Mouse (Mus musculus) urinary bladder, postnatal 10 days (tissue): Measurements from ENCODE around the gene Tshz2.
"Not testable (repeated sequence)": the region's sequence is repeated elsewhere in the genome, so short reads cannot be mapped to it uniquely, and the experiment has no call there.

ENCODE experiments used
- DNase-seq: peaks from one replicate; pipeline ENCODE4 v3.0.0; 2022; ENCODE audit warnings: low spot score

Gene Tshz2

DNA sequence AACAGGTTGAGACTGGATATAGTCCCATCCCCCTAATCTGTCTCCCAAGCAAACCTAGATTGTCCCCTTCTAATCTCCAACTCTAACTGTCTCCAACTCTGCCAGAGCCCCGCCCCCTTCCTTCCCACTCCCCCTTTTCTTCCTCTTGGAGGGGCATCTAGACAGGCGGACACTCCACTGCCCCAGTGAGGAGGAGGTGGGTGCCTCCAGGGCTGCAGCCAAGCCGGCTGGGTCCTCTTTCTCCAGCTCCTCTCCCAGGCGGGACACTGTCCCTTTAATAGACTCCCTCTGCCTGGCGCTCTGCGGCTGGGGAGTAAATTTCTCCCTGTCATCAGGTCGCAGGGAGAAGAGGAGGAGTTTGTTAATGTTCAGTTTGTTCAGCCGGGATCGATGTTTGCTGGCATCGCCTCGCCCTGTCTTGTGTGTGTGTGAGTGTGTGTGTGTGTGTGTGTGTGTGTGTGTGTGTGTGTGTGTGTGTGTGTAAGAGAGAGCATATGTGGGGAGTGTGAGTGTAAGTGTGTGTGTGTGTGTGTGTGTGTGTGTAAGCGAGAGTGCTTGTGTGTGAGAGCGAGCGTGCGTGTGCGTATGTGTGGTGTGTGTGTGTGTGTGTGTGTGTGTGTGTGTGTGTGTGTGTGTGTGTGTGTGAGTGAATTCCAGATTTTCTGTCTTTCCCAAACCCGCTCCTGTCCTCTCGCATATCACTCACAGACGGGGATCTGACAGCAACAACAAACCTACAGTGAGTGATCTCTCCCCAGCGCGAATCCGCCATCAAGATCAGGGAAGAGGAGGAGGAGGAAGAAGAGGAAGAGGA, at the start of gene Tshz2:
Tshz2 (plus strand) TSS at position 676 of the 814 bp plus-strand sequence.
- DNase-seq, result no peak

DNA sequence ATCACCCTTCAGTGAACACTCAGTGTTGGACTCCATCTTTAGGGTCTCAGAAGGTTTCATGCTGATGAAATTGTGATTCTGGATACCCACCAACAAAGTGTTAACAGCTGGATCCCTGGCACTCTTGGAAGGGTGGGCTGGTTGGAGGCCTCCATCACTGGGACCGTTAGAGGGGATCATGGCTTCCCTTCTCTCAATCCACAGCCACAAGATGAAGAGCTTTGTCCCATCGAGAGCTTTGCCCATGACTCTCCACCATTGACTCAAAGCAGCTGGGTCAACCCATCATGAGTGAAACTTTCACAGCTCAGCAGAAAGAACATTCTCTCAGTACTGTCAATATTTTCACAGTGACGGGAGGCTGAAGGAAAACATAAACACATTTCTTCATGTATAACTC, 49.3 kb upstream of the Tshz2 start:
- DNase-seq, result no peak

DNA sequence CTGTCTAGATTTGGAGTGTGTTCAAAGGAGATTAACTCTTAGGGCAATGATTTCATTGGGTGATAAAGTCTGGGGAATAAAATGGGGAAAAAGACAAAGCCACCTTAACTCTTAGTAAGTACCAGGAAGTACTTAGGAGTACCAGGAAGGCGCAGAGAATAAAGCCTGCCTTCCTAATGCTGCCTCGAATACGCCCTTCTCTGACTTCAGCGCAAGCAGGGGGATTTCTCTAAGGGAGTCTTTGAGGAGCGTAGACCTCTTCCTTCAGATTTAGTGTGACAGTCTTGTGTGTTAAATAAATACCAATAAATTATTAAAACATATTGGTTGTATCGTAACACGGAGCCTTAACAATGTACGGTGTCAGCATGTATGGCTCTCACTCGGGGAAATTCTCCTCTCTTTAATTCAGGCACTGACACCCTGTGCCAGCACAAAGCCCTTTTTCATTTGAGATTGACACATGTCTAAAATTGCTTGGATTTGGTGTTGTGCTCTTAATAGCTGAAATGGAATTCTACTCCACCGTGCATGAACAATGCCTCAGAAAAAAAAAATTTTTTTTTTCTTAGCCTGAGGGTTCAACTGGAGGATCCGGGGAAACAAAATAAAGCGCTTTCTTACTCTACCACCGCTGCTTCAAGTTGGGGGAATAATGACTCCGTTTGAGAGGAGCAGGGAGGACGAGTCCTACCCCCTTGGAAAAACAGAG, 47.9 kb upstream of the Tshz2 start:
- DNase-seq, result no peak

DNA sequence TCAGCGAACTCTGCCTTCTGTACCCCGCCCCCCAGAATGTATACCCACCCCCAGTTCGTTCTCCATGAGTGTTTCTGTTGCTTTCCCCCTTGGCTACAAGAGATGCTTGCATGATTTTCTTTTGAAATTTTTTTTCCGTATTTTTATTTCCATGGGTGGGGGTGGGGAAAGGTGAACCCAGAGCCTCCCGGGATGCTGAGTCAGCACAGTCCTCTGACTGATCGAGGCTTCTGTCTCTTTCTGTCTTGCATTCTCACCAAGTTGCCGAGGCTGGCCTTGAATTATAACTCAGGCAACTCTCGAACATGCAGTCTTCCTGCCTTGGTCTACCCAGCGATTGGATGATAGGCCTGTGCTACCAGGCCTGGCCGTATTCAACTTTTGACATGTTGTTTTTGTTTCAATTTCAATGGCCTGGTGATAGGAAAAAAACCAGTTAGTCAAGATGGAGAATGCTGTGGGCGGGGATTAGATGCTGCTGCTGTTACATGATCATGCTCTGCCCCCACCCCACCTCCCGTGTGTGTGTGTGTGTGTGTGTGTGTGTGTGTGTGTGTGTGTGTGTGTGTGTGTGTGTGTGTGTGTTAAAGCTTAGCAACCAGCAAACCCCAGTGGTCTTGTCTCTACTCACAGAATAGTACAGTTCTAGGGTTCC, 47.1 kb upstream of the Tshz2 start:
- DNase-seq, result no peak

DNA sequence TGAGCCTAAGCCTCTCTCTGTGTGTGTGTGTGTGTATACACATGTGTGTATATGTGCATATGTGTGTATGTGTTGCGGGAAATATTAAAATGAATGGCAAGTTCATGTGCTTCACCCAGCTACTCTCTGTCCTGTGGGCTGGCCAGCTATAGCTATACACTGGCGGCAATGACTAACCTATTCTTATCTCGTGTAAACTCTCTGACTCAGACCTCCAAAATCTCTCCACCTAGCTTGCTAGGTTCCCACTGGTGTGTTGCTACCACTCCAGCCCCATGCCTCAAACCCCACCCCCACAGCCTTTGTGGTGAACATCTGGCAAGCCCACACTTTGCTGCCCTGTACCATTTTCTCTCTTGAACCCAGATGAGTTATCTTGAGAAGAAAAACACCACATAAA, 46.1 kb upstream of the Tshz2 start:
- DNase-seq, result no peak

DNA sequence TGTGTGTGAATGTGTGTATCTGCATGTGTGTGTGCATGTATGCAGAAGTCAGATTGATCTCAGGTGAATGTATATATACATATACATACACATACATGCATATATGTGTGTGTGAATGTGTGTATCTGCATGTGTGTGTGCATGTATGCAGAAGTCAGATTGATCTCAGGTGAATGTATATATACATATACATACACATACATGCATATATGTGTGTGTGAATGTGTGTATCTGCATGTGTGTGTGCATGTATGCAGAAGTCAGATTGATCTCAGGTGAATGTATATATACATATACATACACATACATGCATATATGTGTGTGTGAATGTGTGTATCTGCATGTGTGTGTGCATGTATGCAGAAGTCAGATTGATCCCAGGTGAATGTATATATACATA, 45.2 kb upstream of the Tshz2 start, which contains the start of gene Gm11011:
Gm11011 (minus strand) TSS at position 101 of the 400 bp plus-strand sequence.
- DNase-seq, result not testable (repeated sequence)

DNA sequence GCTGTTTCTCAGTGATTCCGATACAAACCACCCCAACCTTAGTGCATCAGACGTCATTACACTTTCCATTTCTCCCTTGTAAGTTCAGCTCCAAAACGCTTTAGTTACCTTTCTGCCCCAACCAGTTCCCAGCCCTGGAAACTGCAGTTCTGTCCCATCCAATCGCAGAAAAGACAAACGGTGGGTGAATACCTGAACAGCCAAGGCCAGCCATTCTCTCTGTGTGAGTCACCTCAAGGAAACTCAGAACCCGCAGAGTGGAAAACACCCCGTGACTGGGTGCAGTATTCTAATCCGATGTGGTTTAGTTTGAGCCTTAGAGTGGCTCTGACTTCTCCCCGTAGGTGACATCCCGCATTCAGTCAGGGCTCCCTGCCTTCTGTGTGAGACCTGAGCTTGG, 43.1 kb upstream of the Tshz2 start:
- no peak for DNase-seq

DNA sequence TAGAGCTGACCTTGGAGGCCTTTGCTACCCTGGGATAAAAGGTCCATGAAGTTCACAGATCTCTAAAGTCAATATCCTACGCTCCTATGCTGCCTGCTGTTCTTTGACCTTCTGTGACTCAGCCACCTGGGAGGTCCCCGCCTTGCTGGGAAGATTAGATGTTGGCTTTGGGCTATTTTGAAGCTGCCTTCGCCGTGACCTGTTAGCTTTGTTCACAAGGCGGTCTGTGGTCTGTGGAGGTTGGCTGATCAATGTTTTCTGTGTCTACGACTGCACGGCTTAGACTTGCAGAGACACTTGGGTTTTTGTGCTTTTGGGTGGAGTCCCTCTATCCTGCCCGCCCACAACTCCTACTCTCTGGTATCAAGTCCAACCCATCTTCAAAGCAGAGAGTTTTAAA, 42.4 kb upstream of the Tshz2 start:
- no peak for DNase-seq

DNA sequence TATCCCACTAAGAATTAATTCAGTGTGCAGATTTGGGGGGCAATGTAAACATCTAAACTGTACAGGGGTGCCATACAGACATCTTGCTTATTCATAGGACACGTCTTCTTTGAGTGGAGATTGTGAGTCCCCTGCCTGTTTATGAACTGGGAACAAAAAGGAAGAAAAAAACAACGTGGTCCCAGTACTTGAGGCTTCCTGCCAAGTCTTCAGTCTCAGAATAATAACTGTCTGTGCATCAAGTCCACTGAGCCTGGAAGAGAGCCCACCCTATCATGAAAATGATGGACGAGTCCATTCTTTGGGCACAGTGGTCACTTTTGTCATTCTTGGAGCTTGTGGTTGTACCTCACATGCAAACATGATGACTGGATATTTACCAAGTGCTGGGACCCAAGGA, 39.1 kb upstream of the Tshz2 start:
- DNase-seq, result no peak

DNA sequence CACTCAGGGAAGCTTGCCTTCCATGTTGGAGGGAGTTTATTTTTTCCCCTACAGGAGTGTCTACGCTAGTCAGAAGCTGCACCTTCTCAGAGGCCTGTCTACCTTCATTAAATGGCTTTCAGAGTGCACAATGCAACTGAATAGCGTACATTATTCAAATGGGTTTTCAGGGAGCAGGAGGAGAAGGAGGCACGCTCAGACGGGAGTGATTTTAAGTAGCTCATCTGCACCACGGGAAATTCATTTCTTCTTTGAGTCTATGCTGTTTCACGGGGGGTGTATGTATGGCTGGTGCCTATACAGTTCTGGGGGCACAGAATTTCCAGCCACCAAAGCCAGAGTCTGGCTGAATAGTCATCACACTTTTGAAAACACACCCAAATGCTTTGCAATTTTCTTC, 35.5 kb upstream of the Tshz2 start:
- DNase-seq, result no peak

DNA sequence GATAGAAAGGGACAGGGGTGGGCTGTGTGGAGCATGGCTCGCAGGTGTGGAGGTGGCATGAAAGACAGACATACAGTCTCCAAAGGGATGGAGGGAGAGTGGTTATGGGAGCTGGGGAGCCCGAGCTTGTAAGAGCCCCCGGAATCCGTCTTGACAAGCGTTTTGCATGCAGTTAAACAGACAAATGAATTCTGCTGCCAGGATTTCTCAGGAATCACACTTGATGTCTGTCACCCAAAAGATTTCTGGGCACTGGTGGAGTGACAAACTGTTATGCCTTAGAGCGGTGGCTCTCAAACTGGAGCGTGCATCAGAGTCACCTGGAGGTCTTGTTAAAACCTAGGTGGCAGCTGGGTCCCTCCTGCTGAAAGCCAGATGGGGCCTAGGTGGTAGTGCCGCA, 34.8 kb upstream of the Tshz2 start:
- DNase-seq, result no peak

DNA sequence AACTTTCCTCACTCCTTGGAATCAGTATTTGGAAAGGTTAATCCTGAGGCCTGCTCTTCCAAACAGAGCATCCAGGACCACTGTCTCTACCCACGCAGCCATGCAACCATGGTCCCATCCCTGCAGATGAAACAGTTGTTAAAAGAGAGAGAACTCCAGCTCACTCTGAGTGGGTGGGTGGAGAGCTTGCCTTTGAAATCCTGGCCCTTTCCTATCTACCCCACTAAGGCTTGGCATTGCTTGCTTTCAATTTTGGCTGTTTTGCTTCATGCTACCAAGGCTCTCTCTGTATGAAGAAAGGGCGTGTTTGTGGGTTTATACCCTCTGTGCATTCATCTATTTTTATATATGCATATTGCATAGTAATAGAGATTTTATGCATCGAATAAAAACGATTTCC, 33.2 kb upstream of the Tshz2 start:
- no peak for DNase-seq

DNA sequence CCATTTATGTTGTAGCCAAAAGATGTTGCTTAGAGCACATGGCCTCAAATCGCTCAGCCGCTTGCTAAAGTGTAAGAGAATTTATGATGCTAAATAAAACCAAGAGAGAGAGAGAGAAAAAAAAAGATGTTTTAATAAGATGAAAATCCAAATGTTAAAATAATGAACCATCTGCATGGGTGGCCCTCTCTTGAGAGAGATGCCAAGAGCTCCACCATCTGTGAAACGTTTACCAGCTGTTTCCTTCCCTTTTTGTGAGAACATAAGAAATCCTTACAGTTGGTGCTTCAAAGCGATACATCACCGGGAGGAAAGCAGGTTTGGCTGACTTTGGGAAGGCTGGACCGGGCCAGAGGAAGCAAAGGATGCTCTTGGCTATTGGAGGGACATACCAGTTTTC, 32.6 kb upstream of the Tshz2 start:
- DNase-seq, result no peak

DNA sequence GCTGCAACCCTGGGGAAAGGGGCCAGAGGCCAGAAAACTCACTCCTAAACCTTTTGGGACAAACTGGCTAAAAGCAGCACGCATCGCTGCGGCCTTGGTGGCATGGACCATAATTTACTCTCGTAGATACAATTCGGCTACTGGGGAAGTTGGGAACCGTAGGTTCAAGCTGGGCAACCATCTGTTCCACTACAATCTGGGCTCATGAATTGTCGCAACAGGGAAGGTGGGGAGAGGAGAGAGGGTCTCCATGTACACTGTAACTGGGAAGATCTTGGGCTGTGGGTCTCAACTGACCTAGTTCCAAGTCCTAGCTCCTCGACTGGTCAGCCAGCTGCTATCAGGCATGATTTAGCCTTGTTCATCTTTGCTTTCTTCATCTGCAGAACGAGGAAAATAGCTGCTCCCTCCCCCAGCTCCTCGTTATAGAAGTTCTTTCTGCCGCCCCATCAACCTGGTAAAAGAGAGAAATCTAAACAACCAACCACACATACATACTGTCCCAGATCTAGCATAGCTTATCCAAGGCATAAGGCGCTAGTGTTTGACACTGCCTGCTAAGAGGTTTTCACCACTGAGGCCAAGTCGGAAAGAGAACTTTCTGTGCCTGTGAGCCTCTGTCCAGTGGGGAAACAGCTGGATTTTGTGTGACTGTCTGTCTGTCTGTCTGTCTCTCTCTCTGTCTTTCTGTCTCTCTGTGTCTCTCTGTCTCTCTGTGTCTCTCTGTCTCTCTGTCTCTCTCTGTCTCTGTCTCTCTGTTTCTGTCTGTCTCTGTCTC, 25.7 kb upstream of the Tshz2 start:
- no peak for DNase-seq

DNA sequence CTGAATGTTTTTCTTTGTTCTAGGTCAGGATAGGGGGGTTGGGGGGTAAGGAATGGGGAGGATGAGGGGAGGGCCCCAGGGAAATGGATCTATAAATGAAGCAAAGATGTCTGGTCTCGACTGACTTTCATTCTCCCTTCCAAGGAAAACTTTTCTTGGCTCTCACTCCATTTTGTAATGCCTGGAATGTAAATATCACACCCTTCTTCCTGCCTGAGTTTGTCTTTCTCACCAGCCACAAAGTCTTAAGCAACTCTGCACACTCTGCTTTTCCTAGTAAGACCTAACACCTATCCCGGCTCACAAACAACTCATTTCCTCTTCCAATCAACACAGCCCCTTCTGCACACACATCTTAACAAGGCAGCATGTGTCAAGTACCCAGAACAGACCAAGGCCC, 25.0 kb upstream of the Tshz2 start:
- no peak for DNase-seq

DNA sequence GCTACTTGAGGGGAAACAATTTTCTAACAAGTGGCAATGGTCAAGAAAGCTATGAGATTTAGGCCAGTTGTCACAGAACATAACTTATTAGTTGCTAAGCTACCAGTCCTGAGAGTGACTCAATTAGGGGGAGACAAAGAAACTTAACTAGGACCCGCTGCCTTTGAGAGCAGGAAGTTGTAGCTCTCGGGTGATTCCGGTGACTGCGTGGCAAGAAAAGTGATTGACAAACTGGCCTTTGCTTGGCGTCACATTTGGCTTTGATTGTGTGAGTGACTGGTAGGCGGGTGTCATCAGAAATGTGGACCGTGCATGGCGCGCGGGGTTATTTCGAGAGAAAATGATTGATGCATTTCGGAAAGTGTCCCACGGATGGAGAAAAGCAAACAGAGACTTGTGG, 22.9 kb upstream of the Tshz2 start:
- DNase-seq, result no peak

DNA sequence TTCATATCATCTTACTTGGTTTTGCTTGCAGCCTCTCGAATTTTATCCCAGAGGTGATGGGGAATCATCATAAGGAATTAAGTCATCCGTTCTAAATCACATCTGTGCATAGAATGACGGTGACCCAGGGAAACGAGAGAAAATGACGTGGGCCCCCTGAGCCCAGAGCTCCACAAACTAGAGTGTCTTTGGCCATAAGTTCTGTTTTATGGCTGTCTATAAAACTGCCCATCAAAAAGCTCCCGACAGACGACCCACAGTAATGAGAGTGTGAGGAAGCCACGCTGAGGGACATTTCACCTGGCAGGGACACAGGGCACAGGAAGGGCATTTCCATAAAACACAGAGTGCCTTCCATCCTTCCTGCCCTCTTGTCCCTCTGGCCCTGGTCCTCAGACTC, 21.9 kb upstream of the Tshz2 start:
- DNase-seq, result no peak

DNA sequence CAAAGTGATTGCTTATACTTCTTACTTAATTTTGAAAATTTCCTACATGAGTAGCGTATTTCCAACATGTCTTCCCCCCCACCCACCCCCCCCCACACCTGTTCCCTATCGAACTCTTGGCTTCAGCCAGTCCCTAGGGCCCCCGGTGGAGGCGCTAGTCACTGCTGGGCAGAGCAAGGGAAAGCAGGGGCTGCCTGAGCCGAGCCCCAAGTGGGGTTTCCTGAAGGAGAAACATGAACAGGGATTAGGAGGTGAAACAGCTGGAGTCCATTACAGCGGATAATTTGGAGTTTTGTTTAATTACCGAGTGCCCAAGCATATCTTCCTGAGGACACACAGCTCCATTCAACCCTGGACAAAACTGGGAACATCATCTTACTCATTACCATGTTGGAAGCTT, 21.3 kb upstream of the Tshz2 start:
- DNase-seq, result no peak

DNA sequence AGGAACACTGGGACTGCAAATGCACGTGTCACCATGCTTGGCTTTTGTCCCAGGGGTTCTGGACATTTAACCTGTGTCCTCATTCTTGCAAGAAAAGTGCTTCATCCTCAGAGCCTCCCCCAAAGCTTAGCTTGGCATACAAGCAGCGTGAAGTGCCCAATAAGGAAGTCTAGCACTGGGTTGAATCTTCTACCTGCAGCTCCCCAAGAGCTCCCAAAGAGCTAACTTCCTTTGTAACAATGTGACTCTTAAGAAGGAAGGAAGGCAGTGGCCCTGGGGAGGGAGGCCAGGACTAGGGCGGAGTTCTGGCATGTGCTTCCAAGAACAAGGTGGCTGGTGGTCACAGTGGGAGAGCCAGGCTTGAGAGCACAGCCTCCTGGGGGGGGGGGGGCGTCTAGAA, 18.1 kb upstream of the Tshz2 start:
- no peak for DNase-seq

DNA sequence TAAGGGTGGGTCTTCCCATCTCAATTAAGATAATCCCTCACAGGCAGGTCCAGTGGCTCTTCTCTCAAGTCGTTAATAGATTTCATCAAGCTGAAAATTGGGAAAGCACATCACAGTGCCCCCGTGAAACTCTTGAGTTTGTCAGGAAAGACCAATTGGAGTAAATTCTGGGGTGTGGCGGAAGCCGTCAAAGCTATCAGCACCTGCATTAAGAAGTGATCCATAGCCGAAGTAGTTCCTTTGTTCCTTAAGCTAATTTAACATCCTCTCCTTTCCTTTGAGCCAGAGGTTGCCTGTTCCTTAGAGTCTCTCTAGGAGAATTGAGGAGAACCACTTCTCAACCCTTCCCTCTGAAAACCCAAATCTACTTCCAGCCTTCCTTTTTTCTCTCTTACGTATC, 16.8 kb upstream of the Tshz2 start:
- DNase-seq, result no peak

DNA sequence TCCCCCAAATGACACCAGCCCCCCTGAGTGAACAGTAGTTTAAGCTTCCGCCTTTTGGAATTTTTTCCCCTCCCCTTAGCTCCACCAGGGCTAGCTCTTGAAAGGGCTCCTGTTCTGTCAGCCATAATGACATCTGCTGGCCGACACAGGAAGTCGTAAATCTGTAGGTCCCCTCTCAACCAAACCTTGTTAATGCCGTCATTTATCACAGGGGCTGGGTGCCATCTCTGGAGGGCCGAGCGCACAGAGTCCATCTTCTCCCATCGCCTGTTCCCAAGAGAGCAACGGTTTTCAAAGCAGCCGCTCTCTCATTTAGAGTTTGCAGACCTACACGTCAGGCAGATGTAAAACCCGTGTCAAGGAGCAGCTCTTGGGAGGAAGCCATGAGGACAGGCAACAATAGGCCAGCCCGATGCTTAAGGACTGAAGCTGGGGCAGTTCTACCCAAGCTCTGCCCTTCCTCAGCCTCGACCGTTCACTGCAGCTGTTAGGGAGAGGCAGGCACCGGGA, 11.6 kb upstream of the Tshz2 start:
- no peak for DNase-seq

DNA sequence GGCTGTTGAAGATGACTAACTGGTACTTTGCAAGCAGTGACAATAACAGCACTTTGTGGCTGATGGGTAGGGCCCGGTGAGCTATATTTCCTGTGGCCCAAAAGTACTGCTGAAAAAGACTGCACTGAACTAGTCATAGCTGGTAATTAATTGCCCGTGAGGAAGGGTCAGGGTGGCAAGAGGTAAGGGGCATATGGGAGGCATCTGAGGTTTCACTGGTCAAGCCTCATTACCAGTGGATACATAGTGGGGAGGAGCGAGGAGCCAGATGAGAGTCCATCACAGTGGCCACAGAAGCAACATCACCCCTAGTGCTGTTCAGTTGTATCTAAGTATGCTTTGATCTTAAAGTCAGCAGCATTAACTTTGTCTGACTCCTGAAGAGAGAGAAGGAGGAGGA, 2.7 kb upstream of the Tshz2 start:
- no peak for DNase-seq
